Mouse (Mus musculus) bone marrow macrophage, adult 2 months (primary cell): Measurements from ENCODE around the gene Shank2. TPM values are rescaled to one million over a fixed set of nuclear protein-coding genes. Genes with fewer than 3 reads are reported as not detected.

Experiments used
- H3K27ac ChIP-seq: 2 replicates; pipeline ENCODE4 v1.5.1; 2012; ENCODE audit warnings: low read depth, low read length; ENCODE audit not compliant: insufficient read depth
- H3K4me1 ChIP-seq: 2 replicates; pipeline ENCODE4 v1.6.1; 2012; ENCODE audit warnings: low read length; ENCODE audit not compliant: control insufficient read depth, insufficient read depth
- H3K4me3 ChIP-seq: 2 replicates; pipeline ENCODE4 v1.5.1; 2012; ENCODE audit warnings: mild to moderate bottlenecking, low read length, moderate library complexity; ENCODE audit not compliant: insufficient read depth
- CTCF ChIP-seq: IDR thresholded peaks from 2 replicates; pipeline ENCODE4 v1.5.1; 2012; ENCODE audit warnings: low read depth, mild to moderate bottlenecking, low read length, moderate library complexity
- POLR2A ChIP-seq: IDR thresholded peaks from 2 replicates; pipeline ENCODE4 v1.6.1; 2012; ENCODE audit warnings: mild to moderate bottlenecking, low read depth, low read length, borderline replicate concordance
- polyA plus RNA-seq: library from polyadenylated mRNA; stranded (reverse); fragments of >200 nt; gene quantifications from 2 replicates; pipeline ENCODE4 v1.2.4, GENCODE M21; 2012; ENCODE audit not compliant: missing spikeins, insufficient read depth, insufficient read length

Gene Shank2
- polyA plus RNA-seq, 1 experiment = not detected

DNA sequence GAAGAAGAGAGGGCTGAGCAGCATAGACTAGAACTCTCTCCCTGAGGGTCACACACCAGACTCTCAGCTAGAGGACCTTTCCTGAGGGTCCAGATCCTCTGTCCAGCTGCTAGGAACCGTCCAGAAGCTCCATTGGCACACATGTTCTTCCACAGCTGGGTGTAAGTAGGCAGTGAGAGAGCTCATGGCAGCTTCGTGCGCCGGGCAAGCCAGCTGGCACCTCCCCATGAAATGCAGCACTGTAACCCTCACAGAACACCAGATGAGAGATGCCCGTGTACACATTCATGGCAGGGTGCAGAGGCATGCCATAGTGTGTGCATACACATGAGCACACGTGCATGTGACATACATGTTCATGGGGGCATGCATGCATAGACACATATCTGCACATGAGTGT lies 205.4 kb downstream of the Shank2 start:
- Histone ChIP-seq H3K4me1 (no peaks in the 10 kb centered on the region), H3K27ac (no peak overlapping the region), H3K4me3 (no peak overlapping the region)
- TF ChIP-seq POLR2A (no peak), CTCF (no peak)

DNA sequence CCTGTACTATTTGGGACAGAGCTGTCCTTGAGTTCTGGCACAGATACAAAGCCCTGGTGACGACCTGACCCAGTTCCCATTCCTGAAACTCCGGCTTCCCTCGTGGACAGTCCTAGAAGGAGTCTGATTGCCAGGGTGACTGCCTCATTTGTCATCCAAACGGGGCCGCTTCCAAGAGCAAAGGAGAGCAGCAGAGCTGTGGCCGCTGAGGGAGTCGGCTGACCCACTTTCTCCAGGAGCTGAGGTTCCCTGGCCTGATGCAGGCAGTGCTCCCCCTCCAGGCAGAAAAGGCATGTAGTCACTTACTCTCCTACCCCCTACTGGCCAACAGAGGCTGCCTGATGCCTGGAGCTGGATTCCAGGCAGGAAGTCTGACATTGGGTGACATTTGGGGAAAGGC lies 206.1 kb downstream of the Shank2 start:
- H3K4me1 ChIP-seq = no peaks in the 10 kb centered on the region
- TF ChIP-seq POLR2A (no peak), CTCF (no peak)
- no peak overlapping the region for H3K4me3 ChIP-seq

DNA sequence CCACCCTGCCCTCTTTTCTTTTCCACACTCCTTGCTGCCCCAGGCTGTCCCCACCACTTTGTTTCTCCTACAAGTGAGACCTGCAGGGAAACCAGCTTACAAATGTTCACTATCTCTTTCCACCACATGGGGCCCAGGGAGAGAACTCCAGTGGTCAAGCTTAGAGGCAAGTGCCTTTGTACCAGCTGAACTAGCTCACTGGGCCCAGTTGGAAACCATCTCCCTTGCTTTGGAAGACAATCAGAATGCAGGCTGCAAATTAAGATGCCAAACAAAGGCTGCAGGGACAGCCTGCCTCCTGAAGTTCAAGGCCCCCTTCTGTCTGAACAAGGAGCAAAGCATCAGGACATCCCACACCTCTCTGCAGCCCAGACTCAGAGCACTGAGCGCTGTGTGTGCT lies 206.9 kb downstream of the Shank2 start:
- Histone ChIP-seq H3K27ac (no peak overlapping the region), H3K4me1 (no peaks in the 10 kb centered on the region), H3K4me3 (no peak overlapping the region)
- TF ChIP-seq POLR2A (no peak), CTCF (no peak)

More for the DNA sequence above, 206.1 kb downstream of the Shank2 start:
- H3K27ac ChIP-seq = no peak overlapping the region

DNA sequence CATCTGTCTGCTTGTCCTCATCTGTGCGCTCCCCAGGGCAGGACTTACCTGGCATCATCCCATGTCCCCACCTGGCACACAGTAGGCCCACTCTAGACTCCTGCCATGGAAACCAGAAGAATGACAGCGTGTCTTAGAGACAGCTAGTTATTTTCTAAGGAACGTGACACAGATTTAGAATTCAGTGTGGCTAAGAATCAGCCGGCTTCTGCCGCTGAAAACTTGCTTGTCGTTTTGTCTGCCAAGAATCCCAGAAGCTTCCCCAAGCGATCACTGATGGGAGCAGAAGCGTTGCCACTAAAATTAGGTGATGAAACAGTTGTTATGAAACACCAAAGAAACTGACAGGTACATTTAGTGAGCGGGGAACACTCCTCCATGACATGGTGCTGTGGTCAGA lies 208.8 kb downstream of the Shank2 start:
- H3K27ac ChIP-seq = no peak overlapping the region
- TF ChIP-seq POLR2A (no peak), CTCF (no peak)
- H3K4me1 ChIP-seq = no peaks in the 10 kb centered on the region
- H3K4me3 ChIP-seq = no peak overlapping the region

DNA sequence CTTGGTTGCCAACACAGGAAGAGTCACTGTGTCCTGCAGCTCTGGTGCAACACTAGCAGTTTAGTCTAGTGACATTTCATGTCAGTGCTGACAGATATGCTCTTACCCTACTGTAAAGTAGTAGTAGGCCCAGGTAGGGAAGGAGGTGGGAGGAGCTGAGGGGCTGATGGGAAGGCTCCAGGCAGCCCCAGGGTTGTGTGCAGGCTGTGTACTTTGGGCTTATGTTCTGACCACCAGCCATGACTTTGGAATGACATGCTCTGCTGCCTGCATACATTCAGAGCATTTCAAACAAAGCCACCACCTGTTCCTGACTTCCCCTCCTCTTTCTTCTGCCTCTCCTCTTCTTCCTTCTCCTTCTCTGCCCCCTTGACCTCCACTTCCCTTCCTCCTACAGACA lies 211.0 kb downstream of the Shank2 start:
- Histone ChIP-seq H3K4me3 (no peak overlapping the region), H3K4me1 (no peaks in the 10 kb centered on the region), H3K27ac (no peak overlapping the region)
- no peak for TF ChIP-seq POLR2A
- TF ChIP-seq CTCF = no peak

DNA sequence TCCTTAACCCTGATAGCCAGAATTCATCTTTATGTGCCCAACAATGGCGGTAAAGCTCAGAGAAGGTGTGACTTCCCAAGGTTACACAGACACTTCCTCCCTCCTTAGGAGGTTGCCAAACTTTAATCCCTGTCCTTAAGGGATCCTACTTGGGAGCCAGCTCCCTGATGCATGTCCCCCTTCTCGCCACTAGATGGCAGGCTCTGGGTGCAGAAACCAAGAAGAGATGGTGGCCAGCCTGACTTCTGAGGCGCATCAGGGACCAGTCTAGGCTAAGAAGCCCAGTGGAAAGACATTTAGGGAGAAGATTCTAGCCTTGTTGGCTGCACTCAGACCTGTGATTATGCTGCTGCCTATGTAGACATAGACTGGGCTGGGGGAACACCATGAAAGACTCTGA lies 215.5 kb downstream of the Shank2 start:
- Histone ChIP-seq H3K4me1 (no peaks in the 10 kb centered on the region), H3K4me3 (no peak overlapping the region), H3K27ac (no peak overlapping the region)
- TF ChIP-seq CTCF (peak; percentile 66; the same call in 1 of the 2 replicates), POLR2A (no peak)

DNA sequence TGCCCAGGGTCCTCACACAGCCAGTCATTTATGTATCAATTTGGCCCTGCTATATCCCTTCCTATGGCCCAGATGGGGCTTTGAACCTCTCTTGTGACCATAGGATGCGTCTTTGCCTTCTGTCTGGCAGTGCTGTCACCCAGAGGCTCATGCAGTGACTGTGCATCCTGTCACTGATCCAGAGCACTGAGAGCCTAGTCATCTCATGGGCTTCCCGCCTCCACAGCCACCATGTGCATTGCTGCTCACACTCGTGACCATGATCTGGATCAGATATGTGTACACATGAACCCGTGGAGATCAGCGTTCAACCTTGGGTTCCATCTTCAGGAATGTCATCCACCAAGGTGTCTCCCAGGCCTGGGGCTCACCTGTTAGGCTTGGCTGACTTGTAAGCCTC lies 227.0 kb downstream of the Shank2 start:
- Histone ChIP-seq H3K4me3 (no peak overlapping the region), H3K4me1 (no peaks in the 10 kb centered on the region), H3K27ac (no peak overlapping the region)
- TF ChIP-seq POLR2A = no peak
- no peak for TF ChIP-seq CTCF

DNA sequence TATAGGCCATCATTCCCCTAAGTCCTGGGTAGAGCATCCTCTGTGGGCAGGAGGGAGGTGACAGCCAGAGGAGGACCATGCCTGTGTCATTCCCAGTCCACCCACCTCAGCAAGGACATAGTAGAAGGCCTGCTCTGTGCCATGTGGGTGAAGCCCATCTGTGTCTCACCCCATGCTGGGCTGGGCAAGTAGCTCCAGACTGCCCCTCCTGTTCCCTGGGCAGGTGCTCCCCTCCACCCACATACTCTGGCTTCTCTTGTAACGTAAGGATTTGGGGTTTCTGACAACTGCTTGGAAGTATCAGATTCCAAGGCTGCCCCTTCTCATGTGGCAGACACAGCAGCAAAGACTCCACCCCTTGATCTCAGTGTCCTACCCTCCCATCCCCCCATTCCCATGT lies 227.7 kb downstream of the Shank2 start:
- TF ChIP-seq POLR2A = no peak
- TF ChIP-seq CTCF = no peak
- no peak overlapping the region for H3K4me3 ChIP-seq
- H3K4me1 ChIP-seq = no peaks in the 10 kb centered on the region
- no peak overlapping the region for H3K27ac ChIP-seq

DNA sequence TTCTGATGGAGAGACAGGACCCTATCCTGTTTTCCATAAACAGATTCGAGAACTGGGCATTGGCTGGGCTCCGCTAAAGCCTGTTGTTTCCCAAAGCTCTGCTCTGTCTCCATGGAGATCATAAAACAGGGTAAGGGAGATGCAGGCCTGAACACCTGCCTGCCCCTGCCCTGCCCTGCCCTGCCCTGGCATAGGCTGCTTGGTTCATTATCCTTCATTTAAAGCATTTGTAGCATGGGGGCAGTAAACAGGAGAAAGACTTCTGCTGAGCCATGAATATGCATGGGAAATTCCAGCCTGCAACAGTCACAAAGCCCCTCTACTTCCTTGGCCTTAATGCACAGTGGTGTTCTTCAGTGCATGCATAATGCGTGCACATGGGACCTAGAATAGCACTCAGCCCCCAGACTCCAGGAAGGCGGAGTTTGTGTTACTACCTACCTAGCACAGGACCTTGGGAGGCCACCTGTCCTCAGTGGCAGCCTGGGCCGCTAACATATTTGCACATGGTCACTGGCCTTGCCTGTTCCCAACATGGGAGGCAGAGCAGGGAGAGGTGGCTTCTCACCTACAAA lies 230.5 kb downstream of the Shank2 start:
- TF ChIP-seq POLR2A (no peak), CTCF (no peak)
- no peak overlapping the region for H3K4me3 ChIP-seq
- no peaks in the 10 kb centered on the region for H3K4me1 ChIP-seq
- no peak overlapping the region for H3K27ac ChIP-seq

DNA sequence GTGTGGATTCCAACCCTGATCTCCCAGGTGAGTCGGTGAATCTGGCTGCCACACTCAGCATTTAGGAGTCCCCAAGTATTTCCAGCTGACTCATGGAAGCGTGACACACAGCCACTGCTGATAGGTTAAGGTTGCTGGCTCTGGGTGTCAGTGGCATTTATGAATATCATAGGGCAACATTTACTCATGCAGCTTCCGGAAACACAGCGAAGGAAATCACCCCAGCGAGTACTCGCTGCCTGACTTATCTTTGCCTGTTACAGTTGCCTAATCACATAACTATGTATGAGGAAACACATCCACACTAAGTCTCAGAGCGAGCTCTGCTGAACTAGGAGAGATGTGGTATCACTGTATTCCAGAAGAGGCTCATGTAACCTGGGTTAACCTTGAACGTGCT lies 231.8 kb downstream of the Shank2 start:
- H3K4me1 ChIP-seq = no peaks in the 10 kb centered on the region
- H3K4me3 ChIP-seq = no peak overlapping the region
- no peak overlapping the region for H3K27ac ChIP-seq
- TF ChIP-seq POLR2A (no peak), CTCF (no peak)

DNA sequence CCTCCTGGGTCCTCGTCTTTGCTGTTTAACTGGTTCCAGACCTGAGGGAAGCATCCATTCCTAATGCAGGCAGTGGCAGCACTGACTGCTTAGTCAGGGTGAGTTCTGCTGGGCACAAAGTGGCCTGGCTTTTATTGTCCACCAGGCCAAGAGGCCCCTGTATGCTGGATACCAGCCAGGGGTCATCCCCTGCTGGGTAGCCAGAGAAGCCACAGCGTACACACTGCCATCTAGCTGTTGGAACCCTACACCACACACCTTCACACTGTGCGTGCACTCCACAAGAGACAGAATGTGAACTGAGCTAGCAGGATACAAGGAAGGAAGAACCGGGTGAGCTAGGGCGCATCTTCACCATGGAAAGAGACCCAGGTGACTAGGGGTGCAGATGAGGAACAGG lies 233.1 kb downstream of the Shank2 start:
- no peaks in the 10 kb centered on the region for H3K4me1 ChIP-seq
- H3K27ac ChIP-seq = no peak overlapping the region
- no peak overlapping the region for H3K4me3 ChIP-seq
- TF ChIP-seq CTCF (no peak), POLR2A (no peak)
